Mouse (Mus musculus) bone marrow macrophage, adult 2 months (primary cell): ENCODE measurements at regions not wholly inside any gene's neighbourhood (a gene's known extent, or its start where the extent isn't known, plus 50 kb on each side); places are given as distances from the start of the nearest gene placed in this dataset.

Source experiments
- CTCF ChIP-seq: IDR thresholded peaks from 2 replicates; pipeline ENCODE4 v1.5.1; 2012; ENCODE audit warnings: low read depth, mild to moderate bottlenecking, low read length, moderate library complexity
- POLR2A ChIP-seq: IDR thresholded peaks from 2 replicates; pipeline ENCODE4 v1.6.1; 2012; ENCODE audit warnings: mild to moderate bottlenecking, low read depth, low read length, borderline replicate concordance

- no peak for TF ChIP-seq POLR2A
- TF ChIP-seq CTCF, result no peak
Observed at GRCm38 (mm10) chr9:52334767-52335166, 166.4 kb upstream of the Zc3h12c start.
